Mouse (Mus musculus) fat pad, adult 2 months (tissue): ENCODE data around the gene Gm20521.

Source experiments
- DNase-seq: peaks from one replicate; pipeline ENCODE4 v3.0.0-alpha.2; 2011; ENCODE audit warnings: low read depth, low spot score; ENCODE audit errors: extremely low read depth

Gene Gm20521

GRCm38 (mm10) chr14:54892200-54892599 lies 9.0 kb downstream of the Gm20521 start, which contains the start of gene Pabpn1:
TSS of gene Pabpn1 (plus strand) at chr14:54892500.
- no peak for DNase-seq

- DNase-seq = peak; percentile 98
Measured at GRCm38 (mm10) chr14:54893651-54894181, 10.5 kb downstream of the Gm20521 start.

DNA sequence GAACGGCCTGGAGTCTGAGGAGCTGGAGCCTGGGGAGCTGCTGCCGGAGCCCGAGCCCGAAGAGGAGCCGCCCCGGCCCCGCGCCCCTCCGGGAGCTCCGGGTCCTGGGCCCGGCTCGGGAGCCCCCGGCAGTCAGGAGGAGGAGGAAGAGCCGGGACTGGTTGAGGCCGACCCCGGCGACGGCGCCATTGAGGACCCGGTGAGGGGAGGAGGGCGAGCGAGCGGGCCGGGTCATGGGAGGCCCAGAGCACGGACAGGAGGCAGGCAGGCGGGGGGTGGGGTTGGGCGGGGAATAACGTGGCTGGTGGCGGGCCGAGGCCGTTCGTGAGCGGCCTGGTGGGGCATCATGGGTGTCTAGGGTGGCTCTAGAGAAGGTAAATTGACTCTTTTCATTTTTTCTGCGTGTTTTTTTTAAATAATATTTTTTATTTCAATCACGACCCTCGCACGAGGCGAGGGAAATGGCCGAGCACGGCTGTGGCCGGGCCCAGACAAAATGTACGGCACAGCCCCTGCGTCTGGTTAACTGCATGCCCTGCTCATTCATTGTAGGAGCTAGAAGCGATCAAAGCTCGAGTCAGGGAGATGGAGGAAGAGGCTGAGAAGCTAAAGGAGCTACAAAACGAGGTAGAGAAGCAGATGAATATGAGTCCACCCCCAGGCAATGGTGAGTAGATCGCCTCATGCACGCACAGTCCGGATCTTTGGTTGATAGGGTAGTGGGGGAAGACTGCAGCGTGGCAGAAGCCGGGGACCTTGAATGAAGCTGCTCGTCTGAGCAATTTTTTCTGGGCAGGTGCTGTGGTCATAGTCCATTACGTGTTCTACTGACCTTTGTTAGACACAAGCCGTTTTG lies 11.3 kb downstream of the Gm20521 start:
- DNase-seq = no peak

DNA sequence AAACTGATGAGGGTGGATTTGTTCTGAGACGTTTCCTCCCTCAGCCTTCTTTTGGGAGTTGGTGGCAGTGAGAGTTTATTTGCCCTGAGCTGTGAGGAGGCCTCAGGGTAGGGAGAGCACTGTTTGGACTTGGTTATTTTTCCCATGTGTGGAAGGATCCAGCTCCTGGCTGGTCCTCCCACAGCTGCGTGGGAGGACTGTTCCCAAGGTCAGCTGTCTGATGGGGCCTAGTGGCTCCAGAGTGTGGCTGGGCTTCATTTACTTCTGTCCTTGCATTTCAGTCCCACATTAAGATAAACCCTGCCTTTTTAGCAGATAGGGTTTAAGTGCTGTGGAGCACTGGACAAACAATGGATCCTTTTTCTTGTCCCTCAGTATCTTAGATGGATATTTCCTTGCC lies 14.2 kb downstream of the Gm20521 start:
- DNase-seq = no peak

- peak; percentile 46 for DNase-seq
Measured at GRCm38 (mm10) chr14:54900383-54900782, 17.1 kb downstream of the Gm20521 start.

DNA sequence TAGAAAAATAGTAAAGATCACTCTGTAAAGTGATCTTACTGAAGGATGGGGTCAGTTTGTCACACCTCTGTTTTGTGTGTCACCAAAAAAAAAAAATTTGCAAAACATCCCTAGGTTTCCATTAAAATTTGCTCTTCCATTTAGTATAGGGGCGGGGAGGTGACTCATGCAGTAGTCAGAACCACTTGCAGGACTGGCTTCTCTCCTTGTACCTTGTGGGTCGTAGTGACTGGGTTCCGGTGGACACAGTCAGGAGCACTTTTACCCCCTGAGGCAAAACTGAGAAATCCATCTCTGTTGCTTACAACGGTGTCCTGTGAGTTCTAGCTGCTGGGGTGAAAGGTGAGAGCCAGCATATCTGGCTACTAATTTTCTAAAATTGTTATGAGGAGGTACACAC lies 20.4 kb downstream of the Gm20521 start:
- no peak for DNase-seq

DNA sequence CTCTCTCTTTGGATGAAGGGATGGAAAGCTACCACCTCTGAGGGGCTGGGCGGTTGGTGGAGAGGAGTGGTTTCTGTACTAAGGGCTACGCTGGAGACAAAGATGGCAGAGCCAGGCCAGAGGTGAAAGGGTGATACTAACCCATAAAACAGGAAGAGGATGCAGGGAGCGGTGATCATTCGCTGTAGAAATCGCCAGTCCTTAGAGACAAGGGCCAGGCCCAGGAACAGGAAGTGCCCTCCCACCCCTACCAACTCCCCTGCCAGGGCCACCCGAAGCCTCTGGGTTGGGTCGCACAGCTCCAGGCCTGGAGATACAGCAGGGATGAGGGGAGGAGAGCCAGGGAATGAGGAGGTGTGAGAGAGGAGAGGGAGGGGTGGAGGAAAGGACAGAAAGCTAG lies 25.4 kb downstream of the Gm20521 start:
- DNase-seq = no peak

DNA sequence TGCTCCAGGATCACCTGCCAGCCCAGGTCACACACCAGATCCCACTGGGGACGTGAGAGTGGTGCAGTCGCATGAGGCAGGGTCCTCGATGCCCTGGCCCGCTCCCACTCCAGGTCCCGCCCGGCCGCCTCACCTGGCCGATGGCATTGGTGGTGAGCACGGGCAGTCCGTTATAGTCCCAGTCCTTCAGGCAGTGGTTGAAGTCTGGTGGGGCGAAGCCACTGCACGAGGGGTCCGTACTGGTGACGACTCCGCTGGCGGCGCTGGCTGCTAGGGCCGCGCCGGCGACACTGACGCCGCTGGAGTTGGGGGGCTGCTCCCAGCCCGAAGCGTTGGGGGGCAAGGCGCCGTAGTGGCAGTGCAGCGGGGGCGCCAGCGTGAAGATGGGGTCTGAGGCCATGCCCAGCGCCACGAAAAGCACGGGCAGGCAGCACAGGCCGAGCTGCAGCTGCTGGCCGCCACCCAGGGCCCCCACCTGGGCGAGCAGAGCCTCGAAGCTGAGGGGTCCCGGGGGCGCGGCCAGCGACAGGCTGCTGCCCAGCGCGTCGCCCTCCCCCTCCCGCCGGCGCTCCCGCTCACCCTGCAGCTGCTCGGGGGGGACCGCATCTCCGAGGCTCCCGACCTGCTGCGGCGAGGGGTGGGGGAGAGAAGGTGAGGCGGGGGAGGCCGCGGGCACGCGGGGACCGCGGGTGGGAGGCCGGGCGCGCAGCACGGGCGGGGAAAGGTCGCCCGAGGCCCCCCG lies 29.0 kb downstream of the Gm20521 start:
- no peak for DNase-seq

DNA sequence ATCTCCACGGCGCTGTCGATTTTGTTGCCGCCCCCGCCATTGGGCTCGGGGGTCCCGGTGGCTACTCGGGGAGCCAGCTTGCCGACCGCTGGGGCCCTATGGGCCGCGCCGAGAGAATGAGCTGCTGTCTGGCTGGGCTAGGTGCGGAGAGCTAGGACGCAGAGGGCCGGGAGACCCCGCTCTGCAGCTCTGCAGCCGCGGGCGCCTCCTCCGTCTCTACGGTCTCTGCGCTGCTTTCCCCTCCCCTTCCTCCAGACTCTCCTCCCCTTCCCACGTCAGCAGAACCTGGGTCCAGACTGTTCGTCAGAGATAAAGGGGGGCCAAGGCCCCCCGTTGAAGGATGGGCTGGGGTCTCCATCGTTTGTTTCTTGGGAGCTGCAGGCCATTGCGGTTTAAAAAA lies 29.6 kb downstream of the Gm20521 start, which contains the start of gene Slc22a17:
Gene Slc22a17 (minus strand): TSS at position 247 of the 400 bp plus-strand sequence.
- no peak for DNase-seq

- no peak for DNase-seq
Measured at GRCm38 (mm10) chr14:54913343-54913742, 30.1 kb downstream of the Gm20521 start.

- no peak for DNase-seq
Measured at GRCm38 (mm10) chr14:54920076-54920685, 36.9 kb downstream of the Gm20521 start.

DNA sequence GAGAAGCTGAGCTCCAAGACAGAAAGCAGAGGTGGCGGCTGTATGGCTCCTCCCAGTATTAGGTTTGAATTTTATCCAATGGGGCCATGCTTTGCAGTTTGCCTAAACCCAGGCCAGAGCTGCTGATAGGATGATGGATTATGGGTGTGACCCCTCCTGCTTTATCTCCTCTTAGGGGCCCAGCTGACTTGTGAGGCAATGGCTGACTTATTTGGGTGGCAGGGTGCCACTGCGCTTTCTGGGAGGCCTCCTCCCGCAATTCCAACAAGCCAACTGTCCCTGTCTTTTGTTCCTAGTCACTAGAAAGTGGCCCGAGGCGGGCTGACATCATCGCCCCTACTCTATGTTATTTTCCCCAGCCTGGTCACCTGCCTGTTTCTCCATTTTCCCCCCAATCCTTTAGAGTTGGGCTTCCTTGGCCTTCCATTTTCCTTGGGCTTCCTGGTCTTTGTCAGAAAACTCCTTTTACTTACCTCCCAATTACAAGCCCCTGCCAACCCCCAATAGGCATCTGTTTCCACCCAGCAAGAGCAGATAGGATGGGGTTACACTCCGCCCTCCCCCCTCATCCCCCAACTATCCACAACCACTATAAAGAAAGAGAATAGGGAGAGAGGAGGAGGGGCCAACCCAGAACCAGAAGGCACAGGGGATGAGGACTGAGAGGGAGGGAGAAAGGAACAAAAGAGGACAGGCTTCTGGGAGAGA lies 41.6 kb downstream of the Gm20521 start:
- peak; percentile 84 for DNase-seq

DNA sequence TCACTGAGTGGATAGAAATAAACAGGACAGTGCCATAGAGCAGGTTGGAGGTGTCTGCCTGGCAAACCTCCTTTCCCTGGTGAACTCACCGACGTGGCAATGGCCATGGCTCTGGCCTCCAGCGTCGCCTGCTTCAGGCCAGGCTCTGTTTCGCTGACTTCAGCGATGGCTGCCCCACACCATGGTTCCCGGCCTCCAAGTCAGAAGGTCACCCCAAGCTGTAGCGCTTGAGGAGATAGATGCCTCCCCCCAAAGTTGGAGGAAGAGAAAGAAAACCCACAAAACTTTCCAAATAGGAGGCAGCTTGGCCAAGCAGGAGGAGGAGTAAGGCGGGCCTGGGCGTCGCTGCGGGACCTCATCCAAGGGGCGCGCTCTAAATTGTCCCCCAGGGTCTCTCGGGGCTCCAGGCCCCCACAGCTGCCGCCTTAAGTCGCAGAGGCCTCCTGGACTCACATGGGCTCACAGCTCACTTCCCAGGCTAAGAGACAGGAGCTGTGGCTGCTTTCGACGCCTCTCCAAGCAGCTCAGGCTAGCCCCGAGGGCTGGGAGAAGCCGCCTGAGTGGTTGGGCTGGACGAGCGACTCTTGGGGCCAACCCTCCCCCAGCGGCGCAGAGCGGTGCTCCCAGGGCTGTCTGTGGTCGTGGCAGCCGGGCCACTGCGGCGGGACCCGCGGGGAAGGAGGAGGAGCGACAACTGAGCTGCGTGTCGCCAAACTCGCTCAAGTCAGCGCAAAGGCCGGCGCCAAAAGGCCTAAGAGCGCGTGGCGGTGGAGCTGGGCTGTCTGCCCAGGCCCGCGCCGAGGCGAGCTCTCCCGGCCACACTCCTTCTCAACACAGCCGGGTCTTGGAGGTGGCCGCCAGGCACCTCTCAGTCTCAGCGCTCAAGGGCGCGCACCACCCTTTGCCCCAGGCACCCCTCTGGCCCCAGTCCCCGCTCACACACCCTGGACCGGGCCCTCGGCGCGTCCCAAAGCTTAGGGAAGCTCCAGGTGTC lies 42.4 kb downstream of the Gm20521 start, which contains the start of gene Efs:
Gene Efs (minus strand): TSS at position 778 of the 994 bp plus-strand sequence.
- DNase-seq = peak; percentile 45

GRCm38 (mm10) chr14:54926401-54927158 lies 43.3 kb downstream of the Gm20521 start:
- DNase-seq = peak; percentile 76

GRCm38 (mm10) chr14:54927296-54927695 lies 44.1 kb downstream of the Gm20521 start:
- DNase-seq = peak; percentile 81

GRCm38 (mm10) chr14:54929801-54930200 lies 46.6 kb downstream of the Gm20521 start:
- DNase-seq = peak; percentile 54

DNA sequence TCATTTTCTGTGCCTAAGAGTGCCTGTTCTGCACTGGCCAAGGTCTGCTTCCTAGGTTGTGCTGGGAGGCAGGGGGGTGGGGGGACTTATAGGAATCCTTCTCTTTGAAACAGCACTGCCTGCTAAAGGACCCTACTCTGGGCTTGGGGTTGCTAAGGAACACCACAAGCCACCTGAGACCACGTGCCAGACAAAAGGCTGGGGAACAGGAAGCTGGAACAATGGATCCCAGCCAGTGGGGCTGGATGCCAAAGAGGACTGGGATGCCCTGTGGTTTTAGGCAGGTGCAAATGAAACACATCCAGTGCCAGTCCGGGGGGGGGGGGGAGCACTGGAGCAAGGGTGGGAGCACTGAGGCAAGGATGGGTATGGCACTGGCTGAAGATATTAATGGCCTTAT lies 47.2 kb downstream of the Gm20521 start:
- DNase-seq = peak; percentile 64

DNA sequence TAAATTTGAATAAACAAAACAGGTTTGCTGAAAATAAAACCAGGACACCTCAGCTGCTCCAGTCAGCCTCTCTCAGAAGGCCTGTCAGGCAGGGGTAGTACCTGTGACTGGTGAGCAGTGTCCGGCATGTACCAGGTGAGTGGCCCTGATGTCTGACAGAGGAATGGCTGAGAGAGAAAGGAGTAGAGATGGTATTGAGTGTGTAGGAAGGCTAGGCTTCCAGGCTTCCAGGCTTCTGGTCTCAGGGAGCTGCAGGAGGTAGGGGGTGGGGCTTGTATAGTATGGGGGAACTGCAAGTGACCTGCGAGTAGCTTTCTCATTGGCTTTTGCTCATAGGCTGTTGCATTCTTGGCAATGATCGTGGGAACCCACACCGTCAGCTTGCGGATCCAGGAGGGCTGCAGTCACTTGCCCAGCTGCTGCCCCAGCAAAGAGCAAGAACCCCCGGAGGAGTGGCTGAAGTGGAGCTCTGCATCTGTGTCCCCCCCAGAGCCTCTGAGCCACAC lies 49.5 kb downstream of the Gm20521 start, which contains the start of gene Il25:
Gene Il25 (plus strand): TSS at position 51 of the 506 bp plus-strand sequence.
- DNase-seq = no peak
